Comparison of ENCODE assay signal across 10 mouse cellular contexts in genomic region chr9:41806289-41806621, GRCm38 (mm10).
DNase-seq lines count a peak whose midpoint lies in the region; ATAC-seq and TF ChIP-seq lines count a peak whose summit lies in the region.
"Had no signal": no experiment of that assay in that cellular context is flagged by ENCODE, and none has a peak within 500 bp of the region (broad histone marks: within the 10 kb centered on the region; RNA-seq: fewer than 3 reads in every experiment).

No protein-coding gene starts in this region.

- no peak overlapping the region for H3K4me2 ChIP-seq in stomach, embryonic 14.5 days (replicated peaks; ENCODE audit: low read depth, low read length)
- H3K4me2 ChIP-seq in stomach, postnatal 0 days (replicated peaks; ENCODE audit: low read depth): no peak overlapping the region
- H3K4me2 ChIP-seq in limb, embryonic 13.5 days (replicated peaks): peak overlapping the region; percentile 42

- H3K9me3 ChIP-seq in heart, embryonic 10.5 days: no peaks in the 10 kb centered on the region
- no peaks in the 10 kb centered on the region for H3K9me3 ChIP-seq in stomach, embryonic 14.5 days (ENCODE audit: control insufficient read depth, low read depth, low read length)
- no peaks in the 10 kb centered on the region for H3K9me3 ChIP-seq in stomach, postnatal 0 days (ENCODE audit: control insufficient read depth, low read length)
- H3K9me3 ChIP-seq in limb, embryonic 13.5 days: no peaks in the 10 kb centered on the region

- peak overlapping the region; percentile 69; the same call in 1 of the 2 replicates for H3K27ac ChIP-seq in heart, embryonic 10.5 days
- peak overlapping the region; percentile 78; the same call in 1 of the 2 replicates for H3K27ac ChIP-seq in stomach, embryonic 14.5 days (ENCODE audit: low read length)
- no peak overlapping the region for H3K27ac ChIP-seq in stomach, postnatal 0 days (replicated peaks)
- peak overlapping the region; percentile 96 for H3K27ac ChIP-seq in limb, embryonic 13.5 days
- H3K27ac ChIP-seq in cerebellum, adult 2 months (ENCODE audit: insufficient read depth, low read length): no peak overlapping the region

- no peak overlapping the region for H3K4me3 ChIP-seq in heart, embryonic 10.5 days
- no peak overlapping the region for H3K4me3 ChIP-seq in stomach, embryonic 14.5 days (ENCODE audit: low read depth, low read length)
- H3K4me3 ChIP-seq in stomach, postnatal 0 days (ENCODE audit: low read depth, low read length): no peak overlapping the region
- no peak overlapping the region for H3K4me3 ChIP-seq in limb, embryonic 13.5 days
- no peak overlapping the region for H3K4me3 ChIP-seq in cerebellum, adult 2 months (replicated peaks; ENCODE audit: insufficient read depth, low read depth, low read length)

- no peak for DNase-seq in heart, embryonic 10.5 days (ENCODE audit: low spot score)
- DNase-seq in heart, postnatal 10 days: no peak
- DNase-seq in stomach, postnatal 0 days (ENCODE audit: low spot score): no peak
- no peak for DNase-seq in cerebellum, adult 2 months
- no peak for DNase-seq in ovary, postnatal 36 days (ENCODE audit: low spot score)
- DNase-seq: cerebellum, postnatal 25 days had no signal

- WGBS in heart, embryonic 10.5 days: 84% methylated on average over 5 of the region's 5 CpGs
- WGBS in stomach, embryonic 14.5 days: 86% methylated on average over 5 of the region's 5 CpGs
- WGBS in stomach, postnatal 0 days: 84% methylated on average over 5 of the region's 5 CpGs
- WGBS in limb, embryonic 13.5 days: 70% methylated on average over 5 of the region's 5 CpGs
- WGBS in cerebellum, adult 2 months: 88% methylated on average over 5 of the region's 5 CpGs

- no peaks in the 10 kb centered on the region for H3K36me3 ChIP-seq in heart, embryonic 10.5 days
- H3K36me3 ChIP-seq in stomach, embryonic 14.5 days (ENCODE audit: control insufficient read depth, insufficient read depth, low read length): no peaks in the 10 kb centered on the region
- H3K36me3 ChIP-seq in stomach, postnatal 0 days (ENCODE audit: control insufficient read depth, insufficient read depth, low read length): no peaks in the 10 kb centered on the region
- H3K36me3 ChIP-seq in limb, embryonic 13.5 days: no peaks in the 10 kb centered on the region

- no peak for TF ChIP-seq EP300 in stomach, postnatal 0 days (optimal IDR thresholded peaks at IDR 0.05)

- intact Hi-C loops in heart, postnatal 10 days (cut with DNase I): no loop called here

- no peak for TF ChIP-seq POLR2A in cerebellum, adult 2 months (IDR thresholded peaks at IDR 0.05; ENCODE audit: borderline replicate concordance, insufficient read depth, low read length)

- H3K9ac ChIP-seq in stomach, embryonic 14.5 days (replicated peaks; ENCODE audit: low read depth, low read length): no peak overlapping the region
- no peak overlapping the region for H3K9ac ChIP-seq in stomach, postnatal 0 days (ENCODE audit: low read length)
- no peak overlapping the region for H3K9ac ChIP-seq in limb, embryonic 13.5 days

- no peaks in the 10 kb centered on the region for H3K27me3 ChIP-seq in heart, embryonic 10.5 days (ENCODE audit: insufficient read depth, poor library complexity, severe bottlenecking)
- H3K27me3 ChIP-seq in stomach, embryonic 14.5 days (ENCODE audit: control insufficient read depth, insufficient read depth, low read length): no peaks in the 10 kb centered on the region
- no peaks in the 10 kb centered on the region for H3K27me3 ChIP-seq in stomach, postnatal 0 days (ENCODE audit: control insufficient read depth, insufficient read depth, low read length)
- no peaks in the 10 kb centered on the region for H3K27me3 ChIP-seq in limb, embryonic 13.5 days
- H3K27me3 ChIP-seq in cerebellum, adult 2 months (ENCODE audit: control insufficient read depth, insufficient read depth, low read length): no peaks in the 10 kb centered on the region; the same call in 1 of the 2 replicates

- no peak for ATAC-seq in stomach, embryonic 14.5 days (ENCODE audit: insufficient number of reproducible peaks, insufficient read depth, low FRiP score, low read depth)
- ATAC-seq in stomach, postnatal 0 days (ENCODE audit: low FRiP score, low TSS enrichment): no peak
- ATAC-seq in limb, embryonic 13.5 days (ENCODE audit: low FRiP score, low read depth): no peak
- no peak for ATAC-seq in CD4-positive, CD25-positive, alpha-beta regulatory T cell, adult 4 months
- ATAC-seq: lung, postnatal 0 days had no signal

- no peak for TF ChIP-seq CTCF in stomach, postnatal 0 days (IDR thresholded peaks at IDR 0.05; ENCODE audit: low read depth)
- TF ChIP-seq CTCF in cerebellum, adult 2 months (IDR thresholded peaks at IDR 0.05; ENCODE audit: borderline replicate concordance, insufficient read depth, low read depth, low read length): no peak

- peaks cover 20% of the 10 kb centered on the region for H3K4me1 ChIP-seq in heart, embryonic 10.5 days
- H3K4me1 ChIP-seq in stomach, embryonic 14.5 days (ENCODE audit: control insufficient read depth, insufficient read depth, low read length): peaks cover 26% of the 10 kb centered on the region; the same call in 1 of the 2 replicates
- no peaks in the 10 kb centered on the region for H3K4me1 ChIP-seq in stomach, postnatal 0 days (replicated peaks; ENCODE audit: control insufficient read depth, insufficient read depth)
- peaks cover 44% of the 10 kb centered on the region for H3K4me1 ChIP-seq in limb, embryonic 13.5 days
- no peaks in the 10 kb centered on the region for H3K4me1 ChIP-seq in cerebellum, adult 2 months (ENCODE audit: control insufficient read depth, insufficient read depth, low read length)

Comparison
In these comparisons a context has a peak if more than half of its experiments do, and no peak if none do; other contexts are left out.
1. H3K27ac ChIP-seq: peak in heart, embryonic 10.5 days (single experiment), stomach, embryonic 14.5 days (single experiment) and limb, embryonic 13.5 days (single experiment); none in stomach, postnatal 0 days (single experiment) and cerebellum, adult 2 months (single experiment).